Mouse (Mus musculus) cerebellum, postnatal 10 days (tissue): ENCODE data around the gene Nav2.

ENCODE experiments used
- DNase-seq, 2 experiments: peaks; one replicate each; pipeline ENCODE4 v3.0.0; 2021; ENCODE audit warnings: mixed read lengths in 2 of 2

The Nav2 gene

DNA sequence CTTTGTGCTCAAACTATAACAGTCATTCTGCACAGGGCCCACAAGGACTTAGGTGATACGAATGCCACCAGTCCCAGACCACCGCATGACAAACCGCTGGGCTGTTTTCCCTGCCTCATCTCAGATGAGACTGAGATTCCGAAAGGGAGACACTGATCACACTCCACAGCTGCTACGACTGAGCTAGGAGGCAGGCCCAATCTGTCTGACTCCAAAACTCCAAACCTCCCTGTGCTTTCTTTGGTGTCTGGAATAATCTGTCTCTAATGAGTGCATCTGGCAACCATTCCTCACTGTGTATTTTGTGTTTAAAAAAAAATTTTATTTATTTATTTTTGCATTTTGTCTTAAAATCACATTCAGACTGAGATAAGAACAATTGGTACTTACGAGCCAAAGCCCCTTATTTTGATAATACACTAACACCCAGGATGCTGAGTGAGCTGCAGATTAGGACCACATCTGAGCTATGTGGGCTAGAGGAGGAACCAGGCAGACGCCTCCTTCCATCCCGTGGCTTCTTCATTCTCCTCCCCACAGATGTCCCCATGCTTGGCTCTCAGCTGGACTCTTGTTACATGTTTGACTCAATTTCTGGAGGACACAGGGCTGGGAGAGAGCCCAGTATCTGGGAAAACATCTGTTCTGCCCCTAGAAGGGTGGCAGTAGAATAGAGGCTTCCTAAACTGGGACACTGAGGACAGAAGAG lies 149.9 kb downstream of the Nav2 start:
- peak in 1 of 2 experiments; percentile 44 for DNase-seq

DNA sequence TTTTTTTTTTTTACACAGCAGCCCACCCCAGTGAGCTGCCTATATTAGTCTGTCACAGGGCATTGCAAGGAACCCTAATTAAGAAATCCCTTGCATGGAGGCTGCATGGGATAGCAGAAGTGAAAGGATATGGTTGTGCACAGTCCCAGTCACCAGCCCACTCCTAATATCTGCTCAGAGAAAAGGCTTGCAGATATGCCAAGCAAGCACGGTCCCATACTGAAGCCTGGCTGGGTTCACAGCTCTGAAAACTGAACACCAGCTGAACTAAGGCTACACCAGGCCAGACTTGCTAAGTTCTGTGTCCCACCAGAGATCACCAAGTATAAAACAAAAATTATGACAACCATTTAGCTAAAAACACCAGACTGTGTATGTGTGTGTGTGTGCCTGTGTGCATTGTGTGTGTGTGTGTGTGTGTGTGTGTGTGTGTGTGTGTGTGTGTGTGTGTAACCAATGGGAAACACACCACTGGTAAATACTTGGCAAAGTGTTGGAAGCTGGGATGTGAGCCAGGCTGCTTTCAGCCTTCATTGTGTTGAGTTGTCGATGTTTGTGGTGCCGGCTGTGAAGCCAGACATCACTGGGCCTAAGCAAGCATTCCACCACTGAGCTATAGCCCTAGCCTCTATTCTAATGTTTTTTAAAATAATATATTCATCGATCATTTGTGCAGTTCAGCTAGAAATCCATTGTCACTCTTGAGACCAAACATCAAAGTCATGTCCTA lies 156.4 kb downstream of the Nav2 start:
- peak; percentile 76 to 77 for DNase-seq

DNA sequence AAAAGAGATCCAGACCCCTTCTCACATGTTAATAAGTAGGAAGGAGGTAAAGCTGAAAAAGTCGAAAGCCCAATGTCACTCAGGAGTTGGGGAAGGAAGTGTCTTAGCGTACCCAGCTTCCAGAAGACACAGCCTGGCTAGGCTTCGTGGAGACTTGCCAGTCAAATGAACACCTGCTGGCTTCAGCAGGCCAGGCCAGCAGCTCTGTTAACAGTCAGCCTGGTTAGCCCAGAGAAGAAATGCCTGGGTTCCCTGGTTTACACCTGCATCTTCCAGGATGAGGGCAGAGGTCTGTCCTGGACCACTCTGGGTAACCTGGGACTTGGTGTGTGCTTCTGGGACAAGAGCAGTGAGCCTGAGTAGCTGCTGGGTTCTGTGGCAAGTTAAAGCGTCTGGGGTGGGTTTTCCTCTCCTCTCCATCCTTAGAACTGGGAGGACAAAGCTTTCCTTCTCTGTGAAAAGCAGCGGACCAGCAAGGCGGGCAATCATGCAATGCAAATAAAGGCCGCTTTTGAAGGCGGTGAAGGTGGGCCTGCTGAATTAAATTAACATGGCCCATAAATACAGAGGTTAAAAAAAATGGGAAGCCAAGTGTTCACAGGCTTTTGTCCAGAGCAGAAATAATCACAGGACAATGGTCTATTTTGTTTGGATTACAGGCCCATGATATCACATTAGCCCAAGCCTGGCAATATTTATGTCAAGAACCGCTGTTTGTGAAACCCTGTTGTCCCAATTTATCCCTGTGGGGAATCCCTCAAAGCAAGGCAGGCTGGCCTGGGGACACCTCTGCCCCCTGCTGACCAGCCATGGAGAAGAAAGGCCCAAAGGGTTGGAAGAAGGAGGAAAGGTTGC lies 157.3 kb downstream of the Nav2 start:
- peak; percentile 86 to 88 for DNase-seq

DNA sequence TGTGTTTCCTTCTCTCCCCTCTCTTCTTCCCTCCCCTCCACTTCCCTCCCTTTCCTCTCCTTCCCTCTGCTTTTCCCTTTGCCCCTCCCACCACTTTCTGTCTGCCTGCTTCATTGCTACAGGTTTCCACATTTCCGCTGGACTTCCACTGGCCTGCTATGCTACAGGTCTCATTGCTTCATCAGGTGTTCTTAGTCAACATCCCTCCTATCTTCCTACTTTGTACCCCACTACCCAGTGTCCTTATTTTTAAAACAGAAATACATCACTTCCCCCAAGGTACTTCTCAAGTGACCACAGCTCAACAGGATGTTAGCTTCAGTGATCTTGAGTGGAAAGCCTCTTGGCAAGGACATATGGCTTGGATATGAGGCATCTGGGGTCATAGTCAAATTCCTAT lies 158.3 kb downstream of the Nav2 start:
- DNase-seq = no peak

DNA sequence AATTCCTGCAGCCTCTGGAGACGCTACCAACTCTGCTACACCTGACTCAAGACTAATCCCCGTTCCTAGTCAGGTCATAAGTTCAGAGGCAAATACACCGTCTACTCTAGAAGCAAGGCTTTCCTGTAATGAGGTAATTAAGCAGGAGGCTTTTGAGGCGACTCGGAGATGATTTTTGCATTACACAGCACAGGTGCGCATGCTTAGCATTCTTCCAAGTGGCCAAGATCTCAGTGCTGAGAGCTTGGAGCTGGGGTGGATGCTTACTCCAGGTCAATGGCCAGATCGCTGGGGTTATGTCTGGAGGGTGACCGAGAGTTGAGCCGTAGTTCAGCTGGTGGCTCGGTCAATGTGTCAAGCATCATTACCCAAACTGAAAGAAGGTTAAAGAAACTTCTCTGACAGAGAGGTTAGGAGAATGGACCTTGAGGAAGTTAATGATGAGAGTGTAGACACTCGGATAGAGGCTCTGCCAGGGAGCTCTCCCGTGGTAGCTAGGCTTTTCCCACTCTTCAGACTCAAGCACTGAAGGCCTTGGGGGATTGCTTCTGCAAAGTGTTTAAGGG lies 161.0 kb downstream of the Nav2 start:
- no peak for DNase-seq

DNA sequence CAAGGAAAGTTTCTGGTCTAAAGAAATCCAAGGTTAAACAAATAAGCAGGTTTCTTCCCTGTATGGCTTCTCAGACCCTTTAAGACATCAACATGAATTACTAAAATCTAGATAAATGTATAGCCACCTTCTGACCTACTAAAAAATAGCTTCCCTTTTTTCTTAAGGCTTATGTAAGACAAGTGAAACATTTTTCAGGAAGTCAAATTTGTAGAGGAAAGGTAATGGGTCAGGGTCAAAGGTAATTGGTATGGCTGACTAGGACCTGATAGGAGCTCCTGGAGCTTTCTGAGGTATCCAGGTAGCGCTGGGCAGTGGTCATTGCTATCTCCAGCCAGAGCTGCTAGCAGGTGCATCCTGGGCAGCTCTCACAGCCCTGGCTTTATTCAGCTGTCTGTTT lies 162.1 kb downstream of the Nav2 start:
- DNase-seq = no peak

DNA sequence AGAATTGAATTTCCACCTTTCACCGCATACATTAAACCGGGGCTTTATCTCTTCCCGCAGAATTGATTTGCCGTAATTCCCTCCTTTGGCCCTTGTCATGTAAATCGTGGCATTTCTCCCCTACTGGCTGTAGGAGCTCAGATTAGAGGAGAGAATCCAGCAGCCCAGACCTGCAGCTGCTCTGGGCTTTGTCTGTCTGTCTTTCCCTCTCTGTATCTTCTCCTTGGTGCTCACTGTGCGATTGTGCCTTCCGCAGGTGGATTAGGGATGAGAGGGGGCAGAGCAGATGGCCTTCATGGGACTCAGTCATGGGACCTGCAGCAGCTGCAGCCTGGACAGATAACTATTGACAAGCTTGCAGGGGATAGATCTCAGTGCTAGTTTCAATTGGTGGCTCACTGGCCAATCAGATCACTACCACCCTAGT lies 162.6 kb downstream of the Nav2 start:
- DNase-seq = no peak

DNA sequence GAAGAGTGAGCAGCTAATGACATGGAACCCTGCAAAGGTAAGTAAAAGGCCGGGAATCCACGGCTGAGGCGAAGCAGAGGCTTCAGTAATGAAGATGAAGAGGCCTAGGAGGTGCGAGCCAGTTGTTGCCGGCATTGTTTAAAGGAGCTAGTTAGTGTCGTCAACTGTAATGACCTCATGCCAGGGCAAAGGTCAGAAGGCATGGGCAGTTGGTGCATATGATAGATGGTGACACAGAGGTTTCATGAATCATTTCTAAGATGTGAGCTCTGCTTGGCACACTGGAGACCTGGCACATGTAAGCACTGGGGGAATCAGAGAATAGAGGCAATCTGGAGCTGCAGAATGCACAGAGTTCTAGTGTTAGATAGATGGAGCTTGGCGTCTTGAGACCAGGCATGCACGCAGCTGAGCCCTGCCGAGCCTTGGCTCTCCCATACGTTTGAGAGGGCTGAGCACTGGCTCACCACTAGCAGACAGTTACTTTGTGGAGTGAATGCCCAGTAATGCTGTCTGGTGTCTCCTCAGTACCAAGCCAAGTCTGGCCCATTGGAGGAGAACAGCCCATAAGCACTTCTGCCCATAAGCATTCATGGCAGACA lies 166.9 kb downstream of the Nav2 start:
- DNase-seq = peak in 1 of 2 experiments; percentile 56

DNA sequence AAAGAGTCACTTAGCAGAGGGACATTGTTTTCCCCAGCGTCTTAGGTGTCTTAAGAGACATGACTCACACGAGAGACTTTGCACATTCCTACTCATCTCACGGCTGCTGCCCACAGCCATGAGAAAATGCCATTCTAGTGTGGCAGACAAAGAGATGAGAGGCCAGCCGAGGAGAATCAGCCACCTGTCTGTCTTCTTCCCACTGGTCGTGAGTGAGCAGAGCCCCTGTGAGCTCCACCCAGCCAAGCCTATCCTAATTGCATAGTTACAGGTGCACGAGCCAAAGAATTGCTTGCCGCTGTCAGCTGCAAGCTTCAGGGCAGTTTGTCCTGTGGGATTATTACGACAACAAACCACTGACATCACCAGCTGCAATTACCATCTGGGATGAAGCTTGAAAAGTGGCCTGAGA lies 167.8 kb downstream of the Nav2 start:
- DNase-seq = peak in 1 of 2 experiments; percentile 34

DNA sequence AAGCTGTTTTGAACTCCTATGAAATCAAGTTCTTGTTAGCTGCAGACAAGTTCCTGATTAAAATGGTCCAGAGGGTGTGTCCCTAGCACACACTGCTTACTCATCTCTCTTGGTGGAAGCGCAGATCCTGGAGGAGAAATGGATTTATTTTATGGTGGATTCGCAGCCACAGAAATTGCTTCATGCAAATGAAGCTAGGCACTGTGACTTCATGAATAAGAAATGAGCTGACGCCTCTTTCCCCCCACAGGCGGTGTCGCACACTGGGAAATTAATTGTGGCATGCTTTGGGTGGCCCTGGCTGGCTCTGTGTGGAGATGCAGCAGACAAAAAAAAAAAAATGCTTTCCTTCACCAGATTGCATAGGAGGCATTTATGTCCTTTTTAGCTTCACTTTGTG lies 170.4 kb downstream of the Nav2 start:
- DNase-seq = peak in 1 of 2 experiments; percentile 32

DNA sequence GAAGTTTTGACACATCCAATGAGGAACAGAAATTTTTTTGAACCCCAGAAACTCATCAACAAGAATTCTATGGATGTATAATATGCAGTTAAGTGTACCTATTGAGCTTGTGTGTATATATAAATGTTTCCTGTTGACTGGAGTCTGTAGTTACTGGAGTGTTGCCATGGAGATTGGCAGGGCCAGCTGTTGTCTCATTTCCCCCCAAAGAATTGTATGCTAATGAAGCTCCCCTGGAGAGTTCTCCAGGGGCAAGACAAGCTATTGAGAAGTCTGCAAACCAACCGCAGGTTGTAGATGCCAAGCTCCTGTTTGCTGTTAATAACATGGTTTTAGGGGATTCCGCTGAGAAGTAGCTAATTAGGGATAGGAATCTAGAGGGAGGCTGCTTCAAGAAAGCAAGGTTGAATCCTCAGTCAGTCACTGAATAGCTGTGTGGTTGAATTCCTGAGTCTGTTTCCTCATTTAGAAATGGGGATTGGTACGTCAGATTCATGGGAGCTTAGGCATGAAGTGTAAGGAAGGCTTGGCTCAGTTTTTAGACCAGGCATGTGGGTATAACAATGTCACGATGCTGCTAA lies 174.2 kb downstream of the Nav2 start:
- peak in 1 of 2 experiments; percentile 33 for DNase-seq

DNA sequence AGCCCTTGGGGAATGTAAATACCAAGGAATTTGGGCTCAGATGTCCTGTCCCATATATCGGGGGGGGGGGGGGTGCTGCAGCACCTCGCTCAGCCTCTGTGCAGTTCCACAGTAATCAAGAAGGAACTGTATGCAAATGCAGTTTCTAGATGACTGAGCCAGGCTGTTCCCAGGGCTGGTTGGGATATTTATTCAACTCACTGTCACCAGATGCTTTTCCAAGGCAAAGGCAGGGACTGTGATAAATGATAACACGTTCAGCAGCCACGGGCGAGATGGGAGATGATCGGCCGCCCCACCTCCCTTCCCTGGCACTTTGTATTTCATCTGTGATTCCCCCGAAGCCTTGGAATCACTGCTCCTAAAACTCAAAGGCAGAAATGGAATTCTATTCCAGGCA lies 176.3 kb downstream of the Nav2 start:
- peak in 1 of 2 experiments; percentile 32 for DNase-seq

DNA sequence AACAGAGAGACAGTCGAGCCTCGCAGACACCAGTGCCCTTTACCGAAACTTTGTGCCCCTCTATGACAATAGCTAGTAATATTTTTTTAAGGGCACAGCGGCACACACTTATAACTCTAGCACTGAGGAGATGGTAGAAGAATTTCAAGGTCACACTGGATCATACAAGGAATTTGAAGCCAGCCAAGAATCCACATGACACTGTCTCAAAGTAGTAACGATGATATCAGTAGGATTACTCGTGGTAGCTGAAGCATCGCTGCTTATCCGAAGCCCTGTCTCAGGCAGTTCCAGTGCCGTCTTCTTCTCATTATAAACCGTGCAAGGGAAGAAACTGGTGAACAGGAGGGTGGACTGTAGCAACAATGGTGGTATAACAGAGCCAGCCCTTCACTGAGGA lies 177.2 kb downstream of the Nav2 start:
- no peak for DNase-seq

DNA sequence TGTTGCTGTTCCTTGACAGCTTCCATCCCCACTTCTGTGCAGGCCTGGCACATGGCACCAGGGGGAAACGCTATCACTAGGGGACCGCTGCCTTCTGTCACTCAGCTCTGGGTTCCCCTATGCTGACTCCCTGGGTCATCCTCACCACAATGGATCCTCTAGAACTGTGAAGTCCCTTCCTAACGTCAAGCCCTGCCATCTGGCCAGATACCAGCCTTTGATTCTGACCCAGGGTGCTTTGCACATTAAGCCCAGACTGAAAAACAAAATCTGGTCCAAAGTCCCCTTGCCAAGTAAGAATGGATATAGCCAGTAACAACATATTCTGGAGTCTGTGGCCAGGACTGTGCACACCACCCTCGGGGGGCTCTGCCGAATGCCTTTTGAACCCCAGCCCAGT lies 178.6 kb downstream of the Nav2 start:
- peak; percentile 88 to 91 for DNase-seq

DNA sequence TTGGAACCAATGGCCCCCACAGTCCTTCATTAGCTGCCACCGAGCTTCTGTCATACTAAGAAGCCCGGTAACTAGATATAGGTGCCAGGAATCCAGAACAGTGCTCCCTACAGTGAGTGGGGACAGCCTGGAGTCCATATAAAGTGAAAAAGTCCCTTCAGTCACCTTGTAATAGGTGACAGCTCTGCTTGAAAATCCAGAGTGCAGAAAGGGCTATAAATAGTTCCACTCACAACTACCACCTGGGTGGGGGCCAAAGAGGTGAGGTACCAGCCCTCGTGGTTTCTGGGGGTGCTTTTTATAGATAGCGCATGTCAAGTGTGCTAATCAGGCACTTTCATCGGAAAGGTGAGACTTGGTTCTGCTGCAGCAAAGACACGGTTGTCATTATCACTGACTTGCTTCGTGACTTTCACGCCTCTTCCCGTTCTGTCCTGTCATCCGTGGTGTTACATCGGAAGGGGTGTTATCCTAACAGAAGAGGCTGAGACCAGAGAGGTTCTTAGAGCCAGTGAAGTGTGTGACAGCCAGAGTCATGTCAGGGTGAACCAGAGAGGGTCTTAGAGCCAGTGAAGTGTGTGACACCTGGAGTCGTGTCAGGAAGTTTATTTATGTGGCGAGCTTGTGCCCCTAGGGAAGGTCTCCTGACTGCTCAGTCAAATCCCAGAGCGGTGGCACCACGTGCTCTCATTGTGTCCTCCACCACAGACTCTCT lies 179.8 kb downstream of the Nav2 start:
- no peak for DNase-seq

DNA sequence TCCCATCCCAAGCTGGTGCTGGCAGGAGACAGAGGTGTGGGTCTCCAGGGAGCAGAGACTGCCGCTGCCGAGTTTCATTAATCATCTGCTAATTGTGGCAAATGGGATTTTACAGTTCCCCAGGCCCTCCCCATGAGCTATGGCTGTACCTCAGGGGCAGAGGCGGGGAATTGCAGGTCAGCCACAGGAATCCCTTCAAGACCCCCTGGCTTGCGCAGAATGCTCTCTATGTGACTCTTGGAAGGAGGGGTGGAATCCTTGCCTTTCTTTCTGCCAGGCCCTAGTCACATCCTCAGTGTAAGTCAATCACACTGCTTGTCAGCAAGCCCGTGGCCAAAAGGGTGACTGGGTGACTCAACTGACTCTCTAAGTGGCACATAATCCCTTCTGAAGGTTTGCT lies 182.9 kb downstream of the Nav2 start:
- peak in 1 of 2 experiments; percentile 43 for DNase-seq

DNA sequence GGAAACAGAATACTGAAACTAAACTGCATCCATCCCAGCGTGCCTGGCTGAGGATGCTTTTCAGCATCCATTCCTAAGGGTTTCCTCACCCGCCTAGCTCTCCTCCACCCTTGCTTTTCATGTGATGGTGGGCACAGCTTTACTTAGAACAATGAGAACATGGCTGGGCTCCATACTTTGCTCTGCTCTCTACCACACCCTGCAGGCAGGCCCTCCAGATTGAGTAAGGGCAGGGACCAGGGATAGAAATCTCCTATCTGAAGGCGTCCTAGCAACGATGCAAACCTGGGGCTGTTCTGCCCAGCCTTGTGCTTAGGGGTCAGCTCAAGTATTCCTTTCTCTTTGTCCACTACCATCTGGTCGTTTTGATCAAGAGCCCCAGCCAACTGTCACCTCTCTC lies 183.4 kb downstream of the Nav2 start:
- DNase-seq = peak in 1 of 2 experiments; percentile 60

DNA sequence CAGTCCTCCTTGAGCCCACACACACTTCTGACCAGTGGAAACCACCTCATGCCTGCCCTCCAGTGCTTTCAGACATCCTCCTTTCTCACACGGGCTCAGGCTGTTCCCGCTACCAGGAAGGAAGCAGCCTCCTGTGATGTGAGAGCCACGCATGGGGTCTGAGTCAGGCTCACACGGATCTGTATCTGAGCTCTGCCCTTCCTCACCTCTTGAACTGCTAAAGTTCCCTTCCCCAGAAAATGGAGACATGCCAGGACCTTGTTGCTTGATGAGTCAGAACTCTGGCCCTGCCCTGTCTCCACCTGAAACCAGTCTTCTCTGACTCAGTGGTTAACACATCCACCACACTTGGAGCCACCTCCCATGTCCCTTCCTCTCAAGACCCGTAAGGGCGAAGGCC lies 185.1 kb downstream of the Nav2 start:
- peak in 1 of 2 experiments; percentile 29 for DNase-seq

DNA sequence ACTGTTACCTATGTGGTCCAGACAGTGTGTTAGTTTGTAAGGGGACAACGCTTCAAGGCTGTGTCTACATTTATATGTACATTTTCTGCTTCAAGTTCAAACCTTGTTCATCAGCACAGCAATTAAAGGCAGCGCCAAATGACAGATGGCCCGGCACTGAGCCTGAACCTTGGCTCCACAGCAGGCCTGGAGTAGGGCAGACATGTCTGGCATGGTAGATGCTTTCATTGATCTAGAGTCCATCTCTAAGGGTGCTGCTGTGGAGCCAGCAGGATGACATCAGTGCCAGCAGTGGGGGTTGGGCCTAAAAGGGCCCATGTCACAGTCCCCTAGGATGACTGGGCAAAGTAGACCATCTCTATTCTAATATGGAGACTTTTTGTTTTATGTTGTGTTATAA lies 186.0 kb downstream of the Nav2 start:
- DNase-seq = peak; percentile 90 to 95

DNA sequence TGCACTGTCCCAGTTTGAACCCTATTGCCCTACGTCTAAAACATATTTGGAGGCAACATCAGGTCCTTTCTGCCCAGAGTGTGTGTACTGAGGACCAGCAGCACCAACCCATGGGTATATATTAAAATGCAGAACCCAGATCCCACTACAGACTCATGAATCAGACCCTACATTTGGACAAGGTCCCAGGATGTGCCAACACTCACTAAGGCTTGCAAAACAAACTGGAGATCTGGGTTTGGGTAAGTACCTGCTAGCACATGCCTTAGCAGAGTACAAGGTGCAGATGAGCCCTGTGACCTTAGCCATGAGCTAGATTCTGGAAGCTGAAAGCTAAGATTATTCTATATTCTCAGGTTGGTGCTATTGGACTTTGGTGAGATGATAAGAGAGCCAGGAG lies 192.8 kb downstream of the Nav2 start:
- DNase-seq = no peak

DNA sequence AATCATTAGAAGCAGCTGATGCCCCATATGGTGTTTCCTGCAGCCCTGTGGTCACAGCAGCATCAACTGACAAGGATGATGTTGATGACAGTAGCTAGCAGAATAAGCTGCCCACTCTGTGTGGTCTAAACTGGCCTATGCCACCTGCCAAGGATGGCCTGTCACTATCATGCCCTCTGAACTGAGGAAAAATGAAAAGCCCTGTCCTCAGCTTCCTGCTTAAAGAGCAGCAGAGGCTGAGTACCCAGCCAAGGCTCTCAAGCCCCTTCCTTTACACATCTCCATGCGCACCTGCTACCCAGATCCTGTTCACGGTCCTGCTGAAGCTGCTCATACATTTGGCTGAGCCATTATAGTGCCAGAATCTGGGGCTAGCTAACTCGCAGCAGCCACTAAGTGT lies 193.7 kb downstream of the Nav2 start:
- DNase-seq = peak; percentile 65 to 79

DNA sequence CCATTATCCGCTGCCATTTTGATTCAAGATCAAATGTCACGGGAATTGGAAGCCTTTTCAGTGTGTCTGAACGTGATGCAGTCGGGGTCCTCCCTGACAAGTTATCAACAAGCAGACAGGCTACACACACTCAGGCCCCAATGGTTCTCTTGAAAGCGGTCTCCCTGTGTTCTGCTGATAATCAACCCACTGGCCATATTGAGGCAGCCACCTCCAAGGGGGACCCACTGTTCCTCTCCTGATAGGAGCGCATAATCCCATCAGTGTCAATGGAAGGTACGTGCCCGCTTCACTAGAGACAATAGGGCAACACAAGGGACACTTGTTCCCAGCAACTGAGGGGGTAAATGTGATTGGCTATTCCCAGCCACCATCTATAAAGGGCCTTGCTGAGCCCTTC lies 195.9 kb downstream of the Nav2 start:
- DNase-seq = no peak
